Mouse (Mus musculus): ENCODE data around the gene Aggf1. TPM values are rescaled to one million over a fixed set of nuclear protein-coding genes. Genes with fewer than 3 reads are reported as not detected.

Aggf1 gene
- 10 to 100 TPM; 46.5 to 50.7 TPM for total RNA-seq (2023)

DNA sequence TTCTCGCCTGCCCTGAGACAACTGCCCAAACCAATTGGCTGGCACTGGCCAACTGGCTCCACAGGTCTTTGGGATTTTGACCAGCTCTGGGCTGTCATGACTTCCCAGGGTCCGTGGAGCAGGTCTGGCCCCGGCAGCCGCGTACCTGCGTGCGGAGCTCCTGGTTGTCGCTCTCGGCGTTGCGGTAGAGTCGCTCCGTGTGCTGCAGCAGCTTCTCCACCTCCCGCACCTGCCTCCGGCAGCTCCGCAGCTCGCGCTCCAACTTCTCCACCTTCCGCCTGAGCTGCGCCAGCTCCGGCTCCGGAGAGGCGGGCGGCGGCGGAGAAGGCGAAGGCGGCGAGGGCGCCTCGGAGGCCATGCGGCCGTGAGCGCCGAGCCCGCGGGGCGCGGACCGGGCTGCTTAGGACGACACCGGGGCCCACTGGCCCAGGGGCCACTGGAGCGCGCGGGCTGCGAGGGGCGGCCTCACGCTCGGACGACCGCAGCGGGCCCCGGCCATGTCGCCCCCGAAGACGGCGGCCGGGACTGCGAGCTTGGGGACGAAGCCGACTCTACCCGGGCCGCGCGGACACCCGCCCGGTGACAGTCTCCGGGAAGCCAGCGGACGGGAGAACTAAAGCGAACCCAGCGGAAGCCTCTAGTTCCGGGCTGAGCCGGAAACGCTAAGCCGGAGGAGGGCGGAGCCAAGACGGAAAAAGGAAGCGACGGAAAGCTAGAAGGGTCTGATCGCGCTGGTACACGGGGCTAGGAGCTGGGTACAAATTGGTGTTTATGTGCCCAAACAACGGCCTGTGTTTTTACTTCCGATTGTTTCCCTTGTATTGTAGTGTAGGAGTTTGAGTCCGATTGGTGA lies at the start of gene Aggf1:
Gene Aggf1 (minus strand): TSS at position 652 of the 853 bp plus-strand sequence.

GRCm38 (mm10) chr13:95323400-95323799 lies 51.8 kb downstream of the Aggf1 start, which contains the start of gene Zbed3:
Gene Zbed3, plus strand, starts transcription at chr13:95323612.

Other genes with a start within 250 kb of the Aggf1 start
- not detected for gene Pde8b, start 125.0 kb downstream of the Aggf1 start, total RNA-seq (2023)
- 10 to 100 TPM; 21.5 to 25.0 TPM for gene Zbed3, start 51.7 kb downstream of the Aggf1 start, total RNA-seq (2023)
- under 1 TPM in 1 of 2 experiments, not detected in 1; 0.53 TPM for gene Crhbp, start 69.6 kb upstream of the Aggf1 start, total RNA-seq (2023)
- gene S100z, start 103.4 kb upstream of the Aggf1 start, total RNA-seq (2023) = not detected
- under 1 TPM; 0.44 to 0.47 TPM for gene F2rl1, start 149.9 kb upstream of the Aggf1 start, total RNA-seq (2023)
- under 1 TPM; 0.15 to 0.32 TPM for gene F2r, start 243.1 kb upstream of the Aggf1 start, total RNA-seq (2023)

All from B cell, adult 67 days (primary cell).